Mouse (Mus musculus) Patski (cell line): Measurements from ENCODE around the gene Tmem198b. TPM values are rescaled to one million over a fixed set of nuclear protein-coding genes. Genes with fewer than 3 reads are reported as not detected.

Experiments used
- ATAC-seq: fragments of 100-300 bp; one replicate; pipeline ENCODE4 v1.8.0; 2021
- CTCF ChIA-PET: fragments of 350-600 bp; sonication (Branson Sonifier 250); formaldehyde crosslinking; loops from one replicate; lab custom pipeline; 2022; ENCODE audit warnings: inconsistent platforms; lab: Charles Lee
- POLR2A ChIA-PET: fragments of 350-600 bp; sonication (Branson Sonifier 250); formaldehyde crosslinking; loops from one replicate; lab custom pipeline; 2022; ENCODE audit warnings: antibody characterized with exemption, inconsistent platforms; lab: Charles Lee
- DNase-seq: peaks from one replicate; pipeline ENCODE4 v3.0.0-alpha.2; 2011; ENCODE audit warnings: low read depth, low spot score
- H3K27me3 ChIP-seq: fragments of 371-371 bp; one replicate; pipeline ENCODE4 v1.5.1; 2021
- CTCF ChIP-seq: fragments of 100-300 bp; IDR thresholded peaks from one replicate; pipeline ENCODE4 v1.5.1; 2021
- in situ Hi-C: fragments of 300-500 bp; cut with MboI; formaldehyde crosslinking; loops from 3 replicates; pipeline ENCODE4 v1.11.1; 2018; ENCODE audit warnings: low pct_unique_long_range_greater_than_20kb, mixed read lengths
- polyA plus RNA-seq: library from polyadenylated mRNA; unstranded; gene quantifications from one replicate; pipeline ENCODE4 v1.2.3, GENCODE M21; 2021

Gene Tmem198b
- polyA plus RNA-seq, result 26.7 TPM

GRCm38 (mm10) chr10:128804271-128805091, at the start of gene Tmem198b:
Gene Tmem198b, minus strand, starts transcription at chr10:128804370.
- ChIA-PET CTCF (interaction anchor here (1.1 to 1.6 kb wide), 3 partner anchors 15 to 61 kb away, joined by 3 read pairs; no protein-coding TSS in a partner anchor), POLR2A (interaction anchor here (0.9 to 1.7 kb wide), 3 partner anchors 54 to 98 kb away, joined by 3 to 5 read pairs (median 3); no protein-coding TSS in a partner anchor)
- ATAC-seq, result peak; percentile 51
- H3K27me3 ChIP-seq, result no peaks in the 10 kb centered on the region
- DNase-seq, result peak; percentile 56
- in situ Hi-C loops, result no loop called here
- TF ChIP-seq CTCF, result no peak

GRCm38 (mm10) chr10:128850339-128850738, 46.2 kb upstream of the Tmem198b start:
- no peak for ATAC-seq
- ChIA-PET CTCF (interaction anchor here (0.7 to 2.6 kb wide), 4 partner anchors 13 to 96 kb away, joined by 3 to 10 read pairs (median 3); no protein-coding TSS in a partner anchor), POLR2A (no interaction called here)
- in situ Hi-C loops, result no loop called here
- no peak for TF ChIP-seq CTCF
- DNase-seq, result no peak
- H3K27me3 ChIP-seq, result no peaks in the 10 kb centered on the region

- DNase-seq, result no peak
- ChIA-PET CTCF (interaction anchor here (1.0 to 3.3 kb wide), 5 partner anchors 10 to 41 kb away, joined by 3 to 14 read pairs (median 8); no protein-coding TSS in a partner anchor), POLR2A (no interaction called here)
- no peaks in the 10 kb centered on the region for H3K27me3 ChIP-seq
- in situ Hi-C loops, result loop anchor here (5.0 kb wide), 1 partner anchor 129 kb away; no protein-coding TSS in a partner anchor
- no peak for TF ChIP-seq CTCF
- no peak for ATAC-seq
Measured at GRCm38 (mm10) chr10:128848426-128848825, 44.3 kb upstream of the Tmem198b start.

GRCm38 (mm10) chr10:128846664-128847063, 42.5 kb upstream of the Tmem198b start:
- in situ Hi-C loops, result loop anchor here (5.0 kb wide), 1 partner anchor 131 kb away; no protein-coding TSS in a partner anchor
- H3K27me3 ChIP-seq, result no peaks in the 10 kb centered on the region
- DNase-seq, result no peak
- TF ChIP-seq CTCF, result no peak
- POLR2A ChIA-PET, result no interaction called here
- no peak for ATAC-seq
- CTCF ChIA-PET, result interaction anchor here (1.3 to 3.3 kb wide), 4 partner anchors 11 to 62 kb away, joined by 3 to 14 read pairs (median 4); no protein-coding TSS in a partner anchor

- no peaks in the 10 kb centered on the region for H3K27me3 ChIP-seq
- in situ Hi-C loops, result loop anchor here (5.0 kb wide), 1 partner anchor 132 kb away; no protein-coding TSS in a partner anchor
- ATAC-seq (no peak), DNase-seq (no peak)
- TF ChIP-seq CTCF, result peak; percentile 58
- ChIA-PET POLR2A (no interaction called here), CTCF (interaction anchor here (1.0 to 1.8 kb wide), 4 partner anchors 8 to 86 kb away, joined by 3 to 7 read pairs (median 4); partner anchors contain the start of gene Bloc1s1)
Measured at GRCm38 (mm10) chr10:128845516-128845915, 41.3 kb upstream of the Tmem198b start.

GRCm38 (mm10) chr10:128843260-128843659, 39.1 kb upstream of the Tmem198b start:
- no peak for DNase-seq
- in situ Hi-C loops, result loop anchor here (5.0 kb wide), 1 partner anchor 54 kb away; no protein-coding TSS in a partner anchor
- TF ChIP-seq CTCF, result no peak
- H3K27me3 ChIP-seq, result no peaks in the 10 kb centered on the region
- ChIA-PET POLR2A (no interaction called here), CTCF (interaction anchor here (0.7 to 2.6 kb wide), 5 partner anchors 11 to 103 kb away, joined by 3 to 9 read pairs (median 3); no protein-coding TSS in a partner anchor)
- ATAC-seq, result no peak

GRCm38 (mm10) chr10:128840612-128841011, 36.4 kb upstream of the Tmem198b start:
- CTCF ChIA-PET, result interaction anchor here (1.0 to 1.1 kb wide), 2 partner anchors 52 to 73 kb away, joined by 3 read pairs; no protein-coding TSS in a partner anchor
- no peak for TF ChIP-seq CTCF
- no peaks in the 10 kb centered on the region for H3K27me3 ChIP-seq
- no peak for DNase-seq
- no peak for ATAC-seq
- in situ Hi-C loops, result loop anchor here (5.0 kb wide), 1 partner anchor 57 kb away; no protein-coding TSS in a partner anchor
- POLR2A ChIA-PET, result no interaction called here

GRCm38 (mm10) chr10:128839434-128839833, 35.3 kb upstream of the Tmem198b start:
- no peak for DNase-seq
- CTCF ChIA-PET, result no interaction called here
- no peaks in the 10 kb centered on the region for H3K27me3 ChIP-seq
- no peak for ATAC-seq
- POLR2A ChIA-PET, result no interaction called here
- in situ Hi-C loops, result no loop called here
- TF ChIP-seq CTCF, result no peak

- TF ChIP-seq CTCF, result peak; percentile 57
- CTCF ChIA-PET, result interaction anchor here (1.0 kb wide), 1 partner anchor 13 kb away, joined by 3 read pairs; no protein-coding TSS in a partner anchor
- H3K27me3 ChIP-seq, result no peaks in the 10 kb centered on the region
- POLR2A ChIA-PET, result no interaction called here
- in situ Hi-C loops, result no loop called here
- DNase-seq (no peak), ATAC-seq (no peak)
Measured at GRCm38 (mm10) chr10:128837400-128837799, 33.2 kb upstream of the Tmem198b start.

GRCm38 (mm10) chr10:128823821-128824220, 19.7 kb upstream of the Tmem198b start:
- no peak for ATAC-seq

More at GRCm38 (mm10) chr10:128823821-128824220, 19.7 kb upstream of the Tmem198b start:
- no peak for TF ChIP-seq CTCF
- DNase-seq, result no peak
- no peaks in the 10 kb centered on the region for H3K27me3 ChIP-seq
- in situ Hi-C loops, result no loop called here
- POLR2A ChIA-PET, result no interaction called here
- CTCF ChIA-PET, result no interaction called here
